Mouse (Mus musculus) forebrain, embryonic 14.5 days (tissue): ENCODE data around the gene Tor1b. TPM values are rescaled to one million over a fixed set of nuclear protein-coding genes. Genes with fewer than 3 reads are reported as not detected.

Experiments used
- ATAC-seq: fragments of 200-750 bp; cut with Nextera tagmentation; 2 replicates; pipeline ENCODE4 v1.8.0; 2017; ENCODE audit warnings: mild to moderate bottlenecking, moderate library complexity
- DNase-seq: peaks from one replicate; pipeline ENCODE4 v3.0.0-alpha.2; 2015; ENCODE audit warnings: low spot score
- H3K27ac ChIP-seq: fragments of 300-500 bp; sonication (generic); 2 replicates; pipeline ENCODE4 v1.5.1; 2014; ENCODE audit warnings: low read depth, mild to moderate bottlenecking, control low read depth, low read length, moderate library complexity
- H3K27me3 ChIP-seq: fragments of 300-500 bp; sonication (generic); replicated peaks from 2 replicates; pipeline ENCODE4 v1.6.1; 2014; ENCODE audit warnings: low read length, control low read depth, mixed read lengths; ENCODE audit not compliant: control insufficient read depth, insufficient read depth
- H3K36me3 ChIP-seq: fragments of 300-500 bp; sonication (generic); 2 replicates; pipeline ENCODE4 v1.6.1; 2014; ENCODE audit warnings: low read length, control low read depth; ENCODE audit not compliant: control insufficient read depth, insufficient read depth
- H3K4me1 ChIP-seq: fragments of 300-500 bp; sonication (generic); 2 replicates; pipeline ENCODE4 v1.6.1; 2014; ENCODE audit warnings: antibody characterized with exemption, low read length, control low read depth; ENCODE audit not compliant: control insufficient read depth, insufficient read depth
- H3K4me2 ChIP-seq: fragments of 300-500 bp; sonication (generic); 2 replicates; pipeline ENCODE4 v1.6.1; 2014; ENCODE audit warnings: mild to moderate bottlenecking, control low read depth, low read length
- H3K4me3 ChIP-seq: fragments of 300-500 bp; sonication (generic); 2 replicates; pipeline ENCODE4 v1.5.1; 2014; ENCODE audit warnings: low read depth, low read length, control low read depth
- H3K9ac ChIP-seq: fragments of 300-500 bp; sonication (generic); 2 replicates; pipeline ENCODE4 v1.6.1; 2014; ENCODE audit warnings: mild to moderate bottlenecking, low read length, control low read depth, moderate library complexity
- H3K9me3 ChIP-seq: fragments of 300-500 bp; sonication (generic); replicated peaks from 2 replicates; pipeline ENCODE4 v1.6.1; 2016; ENCODE audit warnings: low read length, control low read depth, mixed read lengths; ENCODE audit not compliant: control insufficient read depth
- WGBS: fragments of 180-500 bp; shearing (Covaris S2); extraction: QIAGEN DNeasy Blood & Tissue Kit; methylation state at CpG from one replicate; pipeline ENCODE4 v1.1.7; 2014; 5-methylcytosine and 5-hydroxymethylcytosine counted together
- polyA plus RNA-seq: library from polyadenylated mRNA; unstranded; fragments of >200 nt; fragmentation: Nextera tagmentation; extraction: Ambion mirVana; gene quantifications from 2 replicates; pipeline ENCODE4 v1.2.1, GENCODE M21; 2014

The Tor1b gene
- polyA plus RNA-seq, 1 experiment from 2014 or later = 25.2 TPM

- Histone ChIP-seq H3K9ac (no peak overlapping the region), H3K4me3 (no peak overlapping the region), H3K36me3 (peaks cover 78% of the 10 kb centered on the region), H3K9me3 (no peaks in the 10 kb centered on the region), H3K27me3 (no peaks in the 10 kb centered on the region), H3K4me2 (no peak overlapping the region), H3K27ac (no peak overlapping the region), H3K4me1 (peaks cover 13% of the 10 kb centered on the region)
- 95% methylated on average over 11 of the region's 11 CpGs for WGBS
- DNase-seq (no peak), ATAC-seq (no peak)
These were observed 10.0 kb downstream of the Tor1b start for GRCm38 (mm10) chr2:30962570-30963254.

- ATAC-seq (no peak), DNase-seq (no peak)
- WGBS = 95% methylated on average over 8 of the region's 8 CpGs
- Histone ChIP-seq H3K9me3 (no peaks in the 10 kb centered on the region), H3K4me1 (peaks cover 13% of the 10 kb centered on the region), H3K27me3 (no peaks in the 10 kb centered on the region), H3K4me2 (no peak overlapping the region), H3K27ac (no peak overlapping the region), H3K9ac (no peak overlapping the region), H3K36me3 (peaks cover 50% of the 10 kb centered on the region), H3K4me3 (no peak overlapping the region)
These were observed 12.9 kb downstream of the Tor1b start for GRCm38 (mm10) chr2:30965627-30966026.

- peaks cover 38% of the 10 kb centered on the region for H3K36me3 ChIP-seq
- H3K4me3 ChIP-seq = peak overlapping the region; percentile 97
- WGBS = 26% methylated on average over 16 of the region's 16 CpGs
- H3K4me1 ChIP-seq = peaks cover 13% of the 10 kb centered on the region
- H3K27ac ChIP-seq = no peak overlapping the region
- H3K9ac ChIP-seq = peak overlapping the region; percentile 95
- H3K4me2 ChIP-seq = peak overlapping the region; percentile 97
- ATAC-seq = no peak
- H3K27me3 ChIP-seq = no peaks in the 10 kb centered on the region
- no peak for DNase-seq
- H3K9me3 ChIP-seq = no peaks in the 10 kb centered on the region
These were observed 14.1 kb downstream of the Tor1b start for GRCm38 (mm10) chr2:30966826-30967225.

GRCm38 (mm10) chr2:30967352-30968327 lies 14.9 kb downstream of the Tor1b start, which contains the start of gene Tor1a:
Tor1a (minus strand) TSS chr2:30967933.
- peak within 1 kb of the TSS; percentile 97 for H3K4me3 ChIP-seq
- peak within 1 kb of the TSS; percentile 95 for H3K9ac ChIP-seq
- peak; percentile 96 for DNase-seq
- peaks cover 13% of the 10 kb centered on the region for H3K4me1 ChIP-seq
- 3% methylated on average over 59 of the region's 59 CpGs for WGBS
- peak; percentile 97 for ATAC-seq
- H3K27me3 ChIP-seq = no peaks in the 10 kb centered on the region
- peak within 1 kb of the TSS; percentile 97 for H3K4me2 ChIP-seq
- H3K27ac ChIP-seq = peak within 1 kb of the TSS; percentile 70; the same call in 1 of the 2 replicates
- H3K36me3 ChIP-seq = peaks cover 34% of the 10 kb centered on the region
- H3K9me3 ChIP-seq = no peaks in the 10 kb centered on the region

GRCm38 (mm10) chr2:30981790-30982513 lies 29.2 kb downstream of the Tor1b start, which contains the start of the genes BC005624 and Usp20:
BC005624 (minus strand) TSS chr2:30982201.
Usp20 (plus strand) TSS chr2:30982279.
- WGBS = under 1% methylated on average over 66 of the region's 66 CpGs
- ATAC-seq = peak; percentile 98
- Histone ChIP-seq H3K27ac (peak within 1 kb of the TSS; percentile 60; the same call in 1 of the 2 replicates), H3K36me3 (peaks cover 30% of the 10 kb centered on the region), H3K9me3 (no peaks in the 10 kb centered on the region), H3K9ac (peak within 1 kb of the TSS; percentile 77), H3K4me1 (peaks cover 7% of the 10 kb centered on the region; the same call in 1 of the 2 replicates), H3K27me3 (no peaks in the 10 kb centered on the region), H3K4me3 (peak within 1 kb of the TSS; percentile 54), H3K4me2 (peak within 1 kb of the TSS; percentile 74)
- peak; percentile 100 for DNase-seq

GRCm38 (mm10) chr2:30983024-30983423 lies 30.3 kb downstream of the Tor1b start:
- peaks cover 7% of the 10 kb centered on the region; the same call in 1 of the 2 replicates for H3K4me1 ChIP-seq
- no peak overlapping the region for H3K27ac ChIP-seq
- H3K27me3 ChIP-seq = no peaks in the 10 kb centered on the region
- ATAC-seq (no peak), DNase-seq (peak; percentile 19)
- peak overlapping the region; percentile 77; the same call in 1 of the 2 replicates for H3K9ac ChIP-seq
- no peaks in the 10 kb centered on the region for H3K9me3 ChIP-seq
- peaks cover 19% of the 10 kb centered on the region for H3K36me3 ChIP-seq
- peak overlapping the region; percentile 74 for H3K4me2 ChIP-seq
- peak overlapping the region; percentile 54 for H3K4me3 ChIP-seq
- 44% methylated on average over 7 of the region's 7 CpGs for WGBS

- Histone ChIP-seq H3K4me1 (peaks cover 7% of the 10 kb centered on the region; the same call in 1 of the 2 replicates), H3K4me3 (no peak overlapping the region), H3K9ac (no peak overlapping the region), H3K27ac (no peak overlapping the region), H3K4me2 (no peak overlapping the region), H3K36me3 (no peaks in the 10 kb centered on the region), H3K27me3 (no peaks in the 10 kb centered on the region), H3K9me3 (no peaks in the 10 kb centered on the region)
- 26% methylated on average over 17 of the region's 17 CpGs for WGBS
- ATAC-seq (no peak), DNase-seq (no peak)
These were observed 32.6 kb downstream of the Tor1b start for GRCm38 (mm10) chr2:30985111-30986020.
